Mouse (Mus musculus) stomach, postnatal 0 days (tissue): ENCODE data around the gene Slc38a3. TPM values are rescaled to one million over a fixed set of nuclear protein-coding genes. Genes with fewer than 3 reads are reported as not detected.
A peak's percentile ranks its signal among the peaks of the same experiment; 100 is the strongest.

Experiments used
- ATAC-seq: fragments of 200-750 bp; cut with Nextera tagmentation; 2 replicates; pipeline ENCODE4 v1.8.0; 2017; ENCODE audit not compliant: low FRiP score, low TSS enrichment
- DNase-seq: peaks from one replicate; pipeline ENCODE4 v3.0.0-alpha.2; 2016; ENCODE audit warnings: low spot score
- H3K27ac ChIP-seq: fragments of 300-500 bp; sonication (generic); replicated peaks from 2 replicates; pipeline ENCODE4 v1.5.1; 2014; ENCODE audit warnings: mild to moderate bottlenecking, control low read depth
- H3K27me3 ChIP-seq: fragments of 300-500 bp; sonication (generic); 2 replicates; pipeline ENCODE4 v1.6.1; 2014; ENCODE audit warnings: low read length; ENCODE audit not compliant: control insufficient read depth, insufficient read depth
- H3K36me3 ChIP-seq: fragments of 300-500 bp; sonication (generic); 2 replicates; pipeline ENCODE4 v1.6.1; 2014; ENCODE audit warnings: low read length, mixed read lengths; ENCODE audit not compliant: control insufficient read depth, insufficient read depth
- H3K4me1 ChIP-seq: fragments of 300-500 bp; sonication (generic); replicated peaks from 2 replicates; pipeline ENCODE4 v1.6.1; 2014; ENCODE audit warnings: antibody characterized with exemption; ENCODE audit not compliant: control insufficient read depth, insufficient read depth
- H3K4me2 ChIP-seq: fragments of 300-500 bp; sonication (generic); replicated peaks from 2 replicates; pipeline ENCODE4 v1.6.1; 2014; ENCODE audit warnings: low read depth, mild to moderate bottlenecking, control low read depth, moderate library complexity
- H3K4me3 ChIP-seq: fragments of 300-500 bp; sonication (generic); 2 replicates; pipeline ENCODE4 v1.5.1; 2014; ENCODE audit warnings: low read depth, low read length, control low read depth
- H3K9ac ChIP-seq: fragments of 300-500 bp; sonication (generic); 2 replicates; pipeline ENCODE4 v1.6.1; 2014; ENCODE audit warnings: mild to moderate bottlenecking, low read length, control low read depth, mixed read lengths
- H3K9me3 ChIP-seq: fragments of 300-500 bp; sonication (generic); 2 replicates; pipeline ENCODE4 v1.6.1; 2016; ENCODE audit warnings: low read length; ENCODE audit not compliant: control insufficient read depth
- CTCF ChIP-seq: IDR thresholded peaks from 2 replicates; pipeline ENCODE4 v1.5.1; 2016; ENCODE audit warnings: antibody characterized with exemption, low read depth, mild to moderate bottlenecking, moderate library complexity
- EP300 ChIP-seq: optimal IDR thresholded peaks from 2 replicates; pipeline ENCODE3; 2016; ENCODE audit warnings: antibody characterized with exemption
- WGBS: fragments of 180-500 bp; shearing (Covaris S2); extraction: QIAGEN DNeasy Blood & Tissue Kit; methylation state at CpG from one replicate; pipeline ENCODE4 v1.1.7; 2014; 5-methylcytosine and 5-hydroxymethylcytosine counted together
- polyA plus RNA-seq: library from polyadenylated mRNA; unstranded; fragments of >200 nt; fragmentation: Nextera tagmentation; extraction: Ambion mirVana; gene quantifications from 2 replicates; pipeline ENCODE4 v1.2.1, GENCODE M21; 2015

The Slc38a3 gene
- polyA plus RNA-seq, 1 experiment from 2014 or later: 0.95 TPM

GRCm38 (mm10) chr9:107693433-107693987 is 24.2 kb upstream of the Slc38a3 start:
- ATAC-seq (no peak), DNase-seq (no peak)
- no peak for TF ChIP-seq EP300
- TF ChIP-seq CTCF: peak; percentile 60
- Histone ChIP-seq H3K27me3 (no peaks in the 10 kb centered on the region), H3K4me2 (no peak overlapping the region), H3K4me1 (peaks cover 13% of the 10 kb centered on the region), H3K27ac (0 out of 2 replicates have a peak overlapping the region, but pooled peaks have one; percentile 4), H3K36me3 (peaks cover 10% of the 10 kb centered on the region), H3K9me3 (no peaks in the 10 kb centered on the region), H3K4me3 (no peak overlapping the region), H3K9ac (no peak overlapping the region)
- 64% methylated on average over 4 of the region's 4 CpGs for WGBS

- peak; percentile 14 for DNase-seq
- H3K4me2 ChIP-seq: no peak overlapping the region
- H3K9ac ChIP-seq: no peak overlapping the region
- H3K27ac ChIP-seq: peak overlapping the region; percentile 49; the same call in 1 of the 2 replicates
- H3K9me3 ChIP-seq: no peaks in the 10 kb centered on the region
- H3K27me3 ChIP-seq: no peaks in the 10 kb centered on the region
- no peak for TF ChIP-seq CTCF
- TF ChIP-seq EP300: no peak
- WGBS: 43% methylated on average over 5 of the region's 5 CpGs
- peaks cover 10% of the 10 kb centered on the region for H3K36me3 ChIP-seq
- H3K4me3 ChIP-seq: no peak overlapping the region
- no peak for ATAC-seq
- H3K4me1 ChIP-seq: peaks cover 8% of the 10 kb centered on the region
These were observed 23.5 kb upstream of the Slc38a3 start for GRCm38 (mm10) chr9:107692785-107693184.

- Histone ChIP-seq H3K27me3 (no peaks in the 10 kb centered on the region), H3K4me3 (no peak overlapping the region), H3K36me3 (peaks cover 17% of the 10 kb centered on the region), H3K9me3 (no peaks in the 10 kb centered on the region), H3K27ac (no peak overlapping the region), H3K4me2 (no peak overlapping the region), H3K9ac (no peak overlapping the region), H3K4me1 (0 out of 2 replicates have a peak, but pooled peaks cover 3% of the 10 kb centered on the region)
- DNase-seq: no peak
- no peak for ATAC-seq
- WGBS: 79% methylated on average over 8 of the region's 8 CpGs
- no peak for TF ChIP-seq EP300
These were observed 21.1 kb upstream of the Slc38a3 start for GRCm38 (mm10) chr9:107690391-107690790.

GRCm38 (mm10) chr9:107688939-107689338 is 19.6 kb upstream of the Slc38a3 start:
- DNase-seq (no peak), ATAC-seq (no peak)
- no peak overlapping the region for H3K27ac ChIP-seq
- H3K4me1 ChIP-seq: 0 out of 2 replicates have a peak, but pooled peaks cover 3% of the 10 kb centered on the region
- TF ChIP-seq EP300 (no peak), CTCF (no peak)
- no peaks in the 10 kb centered on the region for H3K9me3 ChIP-seq
- H3K9ac ChIP-seq: no peak overlapping the region
- no peak overlapping the region for H3K4me3 ChIP-seq
- H3K36me3 ChIP-seq: peaks cover 17% of the 10 kb centered on the region
- no peak overlapping the region for H3K4me2 ChIP-seq
- WGBS: 63% methylated on average over 7 of the region's 7 CpGs
- no peaks in the 10 kb centered on the region for H3K27me3 ChIP-seq

GRCm38 (mm10) chr9:107688415-107688814 is 19.1 kb upstream of the Slc38a3 start:
- ATAC-seq (no peak), DNase-seq (no peak)
- WGBS: 87% methylated on average over 5 of the region's 5 CpGs
- Histone ChIP-seq H3K4me1 (0 out of 2 replicates have a peak, but pooled peaks cover 3% of the 10 kb centered on the region), H3K9me3 (no peaks in the 10 kb centered on the region), H3K27ac (no peak overlapping the region), H3K4me3 (no peak overlapping the region), H3K27me3 (no peaks in the 10 kb centered on the region), H3K4me2 (no peak overlapping the region), H3K9ac (no peak overlapping the region), H3K36me3 (peaks cover 17% of the 10 kb centered on the region)
- no peak for TF ChIP-seq EP300
- TF ChIP-seq CTCF: no peak

- Histone ChIP-seq H3K9me3 (no peaks in the 10 kb centered on the region), H3K9ac (no peak overlapping the region), H3K4me3 (no peak overlapping the region), H3K27me3 (no peaks in the 10 kb centered on the region), H3K36me3 (peaks cover 23% of the 10 kb centered on the region), H3K4me1 (no peaks in the 10 kb centered on the region), H3K27ac (no peak overlapping the region), H3K4me2 (no peak overlapping the region)
- ATAC-seq: peak; percentile 60
- DNase-seq: peak; percentile 72
- TF ChIP-seq EP300 (no peak), CTCF (peak; percentile 88)
- WGBS: 34% methylated on average over 17 of the region's 17 CpGs
These were observed 16.1 kb upstream of the Slc38a3 start for GRCm38 (mm10) chr9:107685231-107685981.
